Mouse (Mus musculus) B cell, adult 62 days (primary cell): ENCODE results near the gene Olfr893. TPM values are rescaled to one million over a fixed set of nuclear protein-coding genes. Genes with fewer than 3 reads are reported as not detected.

ENCODE experiments used
- total RNA-seq: library from RNA; stranded (reverse); gene quantifications from 4 replicates; pipeline ENCODE4 v1.2.4, GENCODE M21; 2023

The Olfr893 gene
- not detected in 4 replicates for total RNA-seq

GRCm38 (mm10) chr9:38208065-38208464 lies at the start of gene Olfr893:
Olfr893 (plus strand) TSS chr9:38208365.

GRCm38 (mm10) chr9:38180721-38181120 lies 27.4 kb upstream of the Olfr893 start, which contains the start of gene Olfr891:
Olfr891 (minus strand) TSS chr9:38180821.

GRCm38 (mm10) chr9:38217755-38218154 lies 9.6 kb downstream of the Olfr893 start, which contains the start of gene Olfr894:
Olfr894 (plus strand) TSS chr9:38218055.

GRCm38 (mm10) chr9:38252474-38252873 lies 44.3 kb downstream of the Olfr893 start, which contains the start of gene Olfr143:
Olfr143 (plus strand) TSS chr9:38252774.

Other genes with a start within 250 kb of the Olfr893 start
- gene Olfr881, start 216.5 kb upstream of the Olfr893 start, total RNA-seq, result not detected in 4 replicates
- gene Olfr883, start 182.6 kb upstream of the Olfr893 start, total RNA-seq, result not detected in 4 replicates
- gene Olfr884, start 161.8 kb upstream of the Olfr893 start, total RNA-seq, result not detected in 4 replicates
- gene Olfr885, start 147.0 kb upstream of the Olfr893 start, total RNA-seq, result not detected in 4 replicates
- gene Olfr887, start 124.3 kb upstream of the Olfr893 start, total RNA-seq, result not detected in 4 replicates
- gene Olfr888, start 100.2 kb upstream of the Olfr893 start, total RNA-seq, result not detected in 4 replicates
- 0.09 to 0.19 TPM in 2 of 4 replicates, not detected in the others for gene Olfr889, start 93.2 kb upstream of the Olfr893 start, total RNA-seq
- gene Olfr890, start 65.8 kb upstream of the Olfr893 start, total RNA-seq, result not detected in 4 replicates
- not detected in 4 replicates for gene Olfr891, start 27.5 kb upstream of the Olfr893 start, total RNA-seq
- not detected in 4 replicates for gene Olfr894, start 9.7 kb downstream of the Olfr893 start, total RNA-seq
- not detected in 4 replicates for gene Olfr143, start 44.4 kb downstream of the Olfr893 start, total RNA-seq
- gene Olfr895, start 59.5 kb downstream of the Olfr893 start, total RNA-seq, result not detected in 4 replicates
- not detected in 4 replicates for gene Olfr896-ps1, start 82.7 kb downstream of the Olfr893 start, total RNA-seq
- not detected in 4 replicates for gene Olfr25, start 120.7 kb downstream of the Olfr893 start, total RNA-seq
- gene Olfr898, start 140.0 kb downstream of the Olfr893 start, total RNA-seq, result not detected in 4 replicates
- not detected in 4 replicates for gene Olfr250, start 158.5 kb downstream of the Olfr893 start, total RNA-seq
- not detected in 4 replicates for gene Olfr251, start 168.7 kb downstream of the Olfr893 start, total RNA-seq
- gene Olfr147, start 193.3 kb downstream of the Olfr893 start, total RNA-seq, result not detected in 4 replicates
- not detected in 4 replicates for gene Olfr901, start 221.1 kb downstream of the Olfr893 start, total RNA-seq
- gene Olfr902, start 239.3 kb downstream of the Olfr893 start, total RNA-seq, result not detected in 4 replicates